Mouse (Mus musculus): Measurements from ENCODE around the gene Txndc5.

DNA sequence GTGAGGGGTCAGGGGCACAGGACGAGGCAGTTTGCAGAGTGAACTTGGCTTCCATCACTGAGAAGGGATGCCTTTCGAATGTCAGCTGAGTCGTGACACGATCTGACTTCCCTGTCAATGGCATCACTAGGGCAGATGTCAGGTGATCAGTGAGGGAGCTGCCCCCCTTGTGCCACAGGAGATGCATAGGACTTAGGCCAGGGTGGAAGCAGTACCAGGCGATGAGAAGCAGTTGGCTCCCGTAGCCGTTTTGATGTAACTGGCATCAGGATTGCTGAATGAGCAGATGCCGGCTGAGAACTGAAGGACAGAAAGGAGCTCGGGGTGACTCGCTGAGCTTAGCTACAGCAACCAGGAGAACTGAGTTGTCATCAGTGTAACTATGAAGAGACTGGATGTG, 4.8 kb upstream of the Txndc5 start:
- no peak for TF ChIP-seq ZNF384 (IDR thresholded peaks at IDR 0.05; ENCODE audit: low read depth, low read length)
- TF ChIP-seq CTCF (conservative IDR thresholded peaks at IDR 0.05 in 1 of 2, IDR thresholded peaks at IDR 0.05 in 1 of 2; ENCODE audit: low read depth in 2 of 2, low read length in 2 of 2), result no peak
- TF ChIP-seq POLR2A (IDR thresholded peaks at IDR 0.05; ENCODE audit: low read depth, low read length), result no peak
- no peak for TF ChIP-seq POLR2AphosphoS2 (IDR thresholded peaks at IDR 0.05; ENCODE audit: low read depth, low read length)
- no peak for TF ChIP-seq USF1 (IDR thresholded peaks at IDR 0.05; ENCODE audit: low read depth, low read length)
- TF ChIP-seq EP300 (IDR thresholded peaks at IDR 0.05; ENCODE audit: low read length), result no peak
- no peak for TF ChIP-seq MAX (IDR thresholded peaks at IDR 0.05; ENCODE audit: low read length)
- no peak for TF ChIP-seq RCOR1 (conservative IDR thresholded peaks at IDR 0.05; ENCODE audit: low read depth, low read length)
- TF ChIP-seq TCF12 (IDR thresholded peaks at IDR 0.05; ENCODE audit: low read depth, low read length), result no peak
- no peak for TF ChIP-seq TBP (conservative IDR thresholded peaks at IDR 0.05; ENCODE audit: low read depth, low read length)
- no peak for TF ChIP-seq GABPA (IDR thresholded peaks at IDR 0.05; ENCODE audit: insufficient replicate concordance, low read depth, low read length)
- no peak for TF ChIP-seq ETS1 (conservative IDR thresholded peaks at IDR 0.05; ENCODE audit: low read depth, low read length)
- no peak for TF ChIP-seq ZKSCAN1 (IDR thresholded peaks at IDR 0.05; ENCODE audit: borderline replicate concordance, low read depth, low read length)
- no peak for TF ChIP-seq NELFE (IDR thresholded peaks at IDR 0.05; ENCODE audit: low read depth, low read length)

Data from CH12.LX (cell line).